Mouse (Mus musculus): ENCODE data around the gene Rgl1.

DNA sequence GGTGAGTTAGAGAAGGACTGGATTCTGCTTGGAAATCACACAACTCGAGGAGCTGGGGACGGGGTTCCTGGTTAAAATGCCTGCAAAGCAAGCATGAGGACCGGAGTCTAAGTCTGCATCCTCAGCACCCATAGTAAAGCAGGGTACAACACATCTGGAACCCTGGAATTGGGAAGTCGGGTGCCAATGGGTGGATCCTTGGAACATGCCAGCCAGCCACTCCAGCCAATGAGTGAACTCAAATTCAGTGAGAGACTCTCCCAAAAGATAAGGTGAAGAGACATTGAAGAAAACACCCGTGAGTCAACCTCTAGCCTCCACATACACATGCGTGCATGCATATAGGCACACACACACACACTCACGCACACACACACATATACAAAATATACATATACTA, 172.8 kb downstream of the Rgl1 start:
- TF ChIP-seq MAX (IDR thresholded peaks at IDR 0.05) (no peak), CTCF (IDR thresholded peaks at IDR 0.05; ENCODE audit: control insufficient read depth, insufficient read depth, insufficient read length) (no peak), USF1 (IDR thresholded peaks at IDR 0.05; ENCODE audit: low read depth) (no peak), MYOG (IDR thresholded peaks at IDR 0.05; ENCODE audit: control insufficient read depth, extremely low read depth, insufficient read length) (no peak)
